Mouse (Mus musculus): Measurements from ENCODE around the gene Btnl9.
A peak's percentile ranks its signal among the peaks of the same experiment; 100 is the strongest.
"Not testable (repeated sequence)": the region's sequence is repeated elsewhere in the genome, so short reads cannot be mapped to it uniquely, and the experiment has no call there.

Btnl9 gene

GRCm38 (mm10) chr11:49186955-49187488 lies at the start of gene Btnl9:
Gene Btnl9 (minus strand): TSS chr11:49187159.
- no peak for DNase-seq

- DNase-seq: no peak
Observed at GRCm38 (mm10) chr11:49235459-49236207, 48.7 kb upstream of the Btnl9 start.

- no peak for DNase-seq
Observed at GRCm38 (mm10) chr11:49232781-49233180, 45.8 kb upstream of the Btnl9 start.

- peak; percentile 52 for DNase-seq
Observed at GRCm38 (mm10) chr11:49224455-49224854, 37.5 kb upstream of the Btnl9 start.

- DNase-seq: no peak
Observed at GRCm38 (mm10) chr11:49219271-49219670, 32.3 kb upstream of the Btnl9 start.

- no peak for DNase-seq
Observed at GRCm38 (mm10) chr11:49213505-49213904, 26.5 kb upstream of the Btnl9 start.

GRCm38 (mm10) chr11:49212577-49212976 lies 25.6 kb upstream of the Btnl9 start:
- DNase-seq: no peak

- DNase-seq: no peak
Observed at GRCm38 (mm10) chr11:49207495-49207894, 20.5 kb upstream of the Btnl9 start.

- DNase-seq: peak; percentile 27
Observed at GRCm38 (mm10) chr11:49205080-49205590, 18.2 kb upstream of the Btnl9 start.

- peak; percentile 49 for DNase-seq
Observed at GRCm38 (mm10) chr11:49203771-49204497, 17.0 kb upstream of the Btnl9 start.

- DNase-seq: peak; percentile 96
Observed at GRCm38 (mm10) chr11:49203129-49203768, 16.3 kb upstream of the Btnl9 start, which contains the start of gene Zfp62. Gene Zfp62 (plus strand): TSS chr11:49203292.

GRCm38 (mm10) chr11:49202523-49203061 lies 15.6 kb upstream of the Btnl9 start:
- DNase-seq: peak; percentile 20

GRCm38 (mm10) chr11:49202071-49202470 lies 15.1 kb upstream of the Btnl9 start:
- no peak for DNase-seq

- DNase-seq: no peak
Observed at GRCm38 (mm10) chr11:49201142-49201541, 14.2 kb upstream of the Btnl9 start.

GRCm38 (mm10) chr11:49200666-49201065 lies 13.7 kb upstream of the Btnl9 start:
- no peak for DNase-seq

GRCm38 (mm10) chr11:49195819-49196322 lies 8.9 kb upstream of the Btnl9 start:
- peak; percentile 68 for DNase-seq

GRCm38 (mm10) chr11:49194771-49195170 lies 7.8 kb upstream of the Btnl9 start:
- DNase-seq: not testable (repeated sequence)

- DNase-seq: no peak
Observed at GRCm38 (mm10) chr11:49191083-49191482, 4.1 kb upstream of the Btnl9 start.

- peak; percentile 94 for DNase-seq
Observed at GRCm38 (mm10) chr11:49189737-49190136, 2.8 kb upstream of the Btnl9 start.

GRCm38 (mm10) chr11:49187701-49188100 lies 742 bp upstream of the Btnl9 start:
- DNase-seq: no peak

GRCm38 (mm10) chr11:49186452-49186851 lies 507 bp downstream of the Btnl9 start:
- no peak for DNase-seq

- DNase-seq: no peak
Observed at GRCm38 (mm10) chr11:49183172-49183571, 3.8 kb downstream of the Btnl9 start.

All from lung, postnatal 36 days (tissue).